Mouse (Mus musculus): ENCODE measurements at regions not wholly inside any gene's neighbourhood (a gene's known extent, or its start where the extent isn't known, plus 50 kb on each side); places are given as distances from the start of the nearest gene placed in this dataset.
A peak's percentile ranks its signal among the peaks of the same experiment; 100 is the strongest.

- no peaks in the 10 kb centered on the region for H3K36me3 ChIP-seq (replicated peaks in 1 of 2; ENCODE audit: control insufficient read depth in 1 of 2, insufficient read depth in 1 of 2, low read length in 1 of 2)
- dilution Hi-C loops (cut with MboI; ENCODE audit: extremely low pct_ligation_motif_present, extremely low pct_unique_long_range_greater_than_20kb, low sequenced_read_pairs): no loop called here
These were observed 168.2 kb downstream of the Wdr11 start for GRCm38 (mm10) chr7:129759848-129760247.

DNA sequence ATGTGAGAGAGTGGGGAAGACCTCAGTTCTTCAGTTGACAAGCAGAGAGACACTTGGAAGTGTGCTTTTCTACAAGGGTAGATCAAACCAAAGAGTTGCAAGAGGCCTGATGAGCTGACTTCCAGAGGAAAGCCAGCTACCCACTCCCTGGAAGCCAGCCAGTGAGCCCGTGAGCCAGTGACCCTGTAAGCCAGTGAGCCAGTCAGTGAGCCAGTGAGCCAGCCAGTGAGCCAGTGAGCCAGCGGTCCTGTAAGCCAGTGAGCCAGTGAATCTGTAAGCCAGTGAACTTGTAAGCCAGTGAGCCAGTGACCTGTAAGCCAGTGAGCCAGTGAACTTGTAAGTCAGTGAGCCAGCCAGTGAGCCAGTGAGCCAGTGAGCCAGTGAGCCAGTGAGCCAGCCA lies 168.7 kb downstream of the Wdr11 start:
- no peak overlapping the region for H3K9ac ChIP-seq (ENCODE audit: insufficient read depth, low read depth)
- dilution Hi-C loops (cut with MboI; ENCODE audit: extremely low pct_ligation_motif_present, extremely low pct_unique_long_range_greater_than_20kb, low sequenced_read_pairs) (no loop called here), in situ Hi-C loops (cut with MboI; ENCODE audit: low pct_ligation_motif_present, low pct_unique_long_range_greater_than_20kb, low sequenced_read_pairs) (no loop called here)
- H3K79me2 ChIP-seq (replicated peaks; ENCODE audit: control insufficient read depth, extremely low read depth, insufficient read depth, poor library complexity, severe bottlenecking): no peaks in the 10 kb centered on the region
- H3K36me3 ChIP-seq (replicated peaks in 1 of 2; ENCODE audit: control insufficient read depth in 1 of 2, insufficient read depth in 1 of 2, low read length in 1 of 2): no peaks in the 10 kb centered on the region
- H3K9me3 ChIP-seq (replicated peaks; ENCODE audit: low read length): peaks cover 3% of the 10 kb centered on the region
- no peak overlapping the region for H3K27ac ChIP-seq (ENCODE audit: insufficient read depth, low read depth)
- DNase-seq (ENCODE audit: extremely low read depth): no peak
- H3K4me2 ChIP-seq (ENCODE audit: insufficient read depth, low read depth, poor library complexity, severe bottlenecking): no peak overlapping the region
- TF ChIP-seq CHD2 (IDR thresholded peaks at IDR 0.05; ENCODE audit: low read length): no peak
- TF ChIP-seq ZNF384 (IDR thresholded peaks at IDR 0.05; ENCODE audit: low read depth, low read length): no peak
- no peak for TF ChIP-seq EP300 (IDR thresholded peaks at IDR 0.05; ENCODE audit: low read length)
- no peak for TF ChIP-seq NELFE (IDR thresholded peaks at IDR 0.05; ENCODE audit: low read depth, low read length)
- TF ChIP-seq USF2 (conservative IDR thresholded peaks at IDR 0.05; ENCODE audit: low read depth, low read length): no peak
- no peak for TF ChIP-seq JUND (conservative IDR thresholded peaks at IDR 0.05; ENCODE audit: low read depth, low read length)
- TF ChIP-seq ZMIZ1 (IDR thresholded peaks at IDR 0.05; ENCODE audit: low read depth, low read length): no peak
- TF ChIP-seq ELF1 (IDR thresholded peaks at IDR 0.05; ENCODE audit: low read depth, low read length): no peak
- no peak for TF ChIP-seq UBTF (IDR thresholded peaks at IDR 0.05; ENCODE audit: low read depth, low read length)
- no peak for TF ChIP-seq ETS1 (conservative IDR thresholded peaks at IDR 0.05; ENCODE audit: low read depth, low read length)
- TF ChIP-seq BHLHE40 (IDR thresholded peaks at IDR 0.05; ENCODE audit: low read depth, low read length): no peak
- TF ChIP-seq KAT2A (IDR thresholded peaks at IDR 0.05; ENCODE audit: insufficient replicate concordance, low read length): no peak
- TF ChIP-seq ZC3H11A (IDR thresholded peaks at IDR 0.05; ENCODE audit: low read depth, low read length): no peak
- TF ChIP-seq JUN (IDR thresholded peaks at IDR 0.05; ENCODE audit: insufficient read depth, low read depth, low read length): no peak
- no peak for TF ChIP-seq SIN3A (IDR thresholded peaks at IDR 0.05; ENCODE audit: low read length)
- no peak for TF ChIP-seq MAZ (IDR thresholded peaks at IDR 0.05; ENCODE audit: low read depth, low read length)
- TF ChIP-seq MXI1 (IDR thresholded peaks at IDR 0.05; ENCODE audit: low read depth, low read length): no peak
- TF ChIP-seq USF1 (IDR thresholded peaks at IDR 0.05; ENCODE audit: low read depth, low read length): no peak
- TF ChIP-seq MYC (IDR thresholded peaks at IDR 0.05; ENCODE audit: low read depth, low read length): no peak
- no peak for TF ChIP-seq RCOR1 (conservative IDR thresholded peaks at IDR 0.05; ENCODE audit: low read depth, low read length)
- H3K4me1 ChIP-seq (ENCODE audit: control insufficient read depth in 1 of 2, insufficient read depth in 2 of 2): peaks cover 10 to 29% of the 10 kb centered on the region in 2 experiments
- H3K27me3 ChIP-seq (replicated peaks): no peaks in the 10 kb centered on the region
- H3K4me3 ChIP-seq (replicated peaks in 1 of 3; ENCODE audit: low read depth in 2 of 3, low read length in 2 of 3, poor library complexity in 1 of 3): no peak overlapping the region

More at GRCm38 (mm10) chr7:129759848-129760247, 168.2 kb downstream of the Wdr11 start:
- Histone ChIP-seq H3K9ac (ENCODE audit: insufficient read depth, low read depth) (no peak overlapping the region), H3K4me1 (ENCODE audit: control insufficient read depth in 1 of 2, insufficient read depth in 2 of 2) (peaks cover 10 to 24% of the 10 kb centered on the region in 2 experiments), H3K79me2 (replicated peaks; ENCODE audit: control insufficient read depth, extremely low read depth, insufficient read depth, poor library complexity, severe bottlenecking) (no peaks in the 10 kb centered on the region), H3K27me3 (replicated peaks) (no peaks in the 10 kb centered on the region), H3K9me3 (replicated peaks; ENCODE audit: low read length) (peaks cover 3% of the 10 kb centered on the region), H3K4me3 (replicated peaks in 1 of 3; ENCODE audit: low read depth in 2 of 3, low read length in 2 of 3, poor library complexity in 1 of 3) (no peak overlapping the region), H3K27ac (ENCODE audit: insufficient read depth, low read depth) (no peak overlapping the region), H3K4me2 (ENCODE audit: insufficient read depth, low read depth, poor library complexity, severe bottlenecking) (peak overlapping the region; percentile 11; the same call in 1 of the 2 replicates)
- TF ChIP-seq ZKSCAN1 (IDR thresholded peaks at IDR 0.05; ENCODE audit: borderline replicate concordance, low read depth, low read length): no peak
- TF ChIP-seq RAD21 (IDR thresholded peaks at IDR 0.05; ENCODE audit: low read depth, low read length): no peak
- peak; percentile 37; the same call in 1 of the 2 replicates for TF ChIP-seq ELF1 (IDR thresholded peaks at IDR 0.05; ENCODE audit: low read depth, low read length)
- TF ChIP-seq PAX5 (IDR thresholded peaks at IDR 0.05; ENCODE audit: low read length): no peak
- TF ChIP-seq ETS1 (conservative IDR thresholded peaks at IDR 0.05; ENCODE audit: low read depth, low read length): no peak
- TF ChIP-seq NELFE (IDR thresholded peaks at IDR 0.05; ENCODE audit: low read depth, low read length): no peak
- TF ChIP-seq MEF2A (IDR thresholded peaks at IDR 0.05; ENCODE audit: borderline replicate concordance, low read depth, low read length): no peak
- no peak for TF ChIP-seq USF1 (IDR thresholded peaks at IDR 0.05; ENCODE audit: low read depth, low read length)
- TF ChIP-seq TBP (conservative IDR thresholded peaks at IDR 0.05; ENCODE audit: low read depth, low read length): no peak
- no peak for TF ChIP-seq TCF12 (IDR thresholded peaks at IDR 0.05; ENCODE audit: low read depth, low read length)
- no peak for TF ChIP-seq CHD2 (IDR thresholded peaks at IDR 0.05; ENCODE audit: low read length)
- no peak for TF ChIP-seq ZC3H11A (IDR thresholded peaks at IDR 0.05; ENCODE audit: low read depth, low read length)
- no peak for TF ChIP-seq JUND (conservative IDR thresholded peaks at IDR 0.05; ENCODE audit: low read depth, low read length)
- no peak for TF ChIP-seq MYC (IDR thresholded peaks at IDR 0.05; ENCODE audit: low read depth, low read length)
- TF ChIP-seq HCFC1 (IDR thresholded peaks at IDR 0.05; ENCODE audit: low read depth, low read length): no peak
- no peak for TF ChIP-seq MAZ (IDR thresholded peaks at IDR 0.05; ENCODE audit: low read depth, low read length)
- TF ChIP-seq CTCF (conservative IDR thresholded peaks at IDR 0.05 in 1 of 2, IDR thresholded peaks at IDR 0.05 in 1 of 2; ENCODE audit: low read depth in 2 of 2, low read length in 2 of 2): no peak
- TF ChIP-seq IRF4 (IDR thresholded peaks at IDR 0.05; ENCODE audit: low read depth, low read length): peak; percentile 84
- TF ChIP-seq MAX (IDR thresholded peaks at IDR 0.05; ENCODE audit: low read length): no peak
- TF ChIP-seq RCOR1 (conservative IDR thresholded peaks at IDR 0.05; ENCODE audit: low read depth, low read length): no peak
- TF ChIP-seq UBTF (IDR thresholded peaks at IDR 0.05; ENCODE audit: low read depth, low read length): no peak
- TF ChIP-seq BHLHE40 (IDR thresholded peaks at IDR 0.05; ENCODE audit: low read depth, low read length): no peak
- TF ChIP-seq GABPA (IDR thresholded peaks at IDR 0.05; ENCODE audit: insufficient replicate concordance, low read depth, low read length): no peak
- peak; percentile 86 for TF ChIP-seq EP300 (IDR thresholded peaks at IDR 0.05; ENCODE audit: low read length)
- no peak for TF ChIP-seq USF2 (conservative IDR thresholded peaks at IDR 0.05; ENCODE audit: low read depth, low read length)
- TF ChIP-seq ZNF384 (IDR thresholded peaks at IDR 0.05; ENCODE audit: low read depth, low read length): no peak
- peak; percentile 61 for DNase-seq (ENCODE audit: extremely low read depth)
- in situ Hi-C loops (cut with MboI; ENCODE audit: low pct_ligation_motif_present, low pct_unique_long_range_greater_than_20kb, low sequenced_read_pairs): no loop called here

All from CH12.LX (cell line).